Mouse (Mus musculus) kidney, adult 2 months (tissue): Measurements from ENCODE around the gene Gabpb1. TPM values are rescaled to one million over a fixed set of nuclear protein-coding genes. Genes with fewer than 3 reads are reported as not detected.
"Not testable (repeated sequence)": the region's sequence is repeated elsewhere in the genome, so short reads cannot be mapped to it uniquely, and the experiment has no call there.

Source experiments
- DNase-seq: peaks from one replicate; pipeline ENCODE4 v3.0.0; 2021
- H3K27ac ChIP-seq: fragments of 200-500 bp; 2 replicates; pipeline ENCODE4 v1.5.1; 2012; ENCODE audit warnings: low read depth, low read length, control low read depth, inconsistent platforms; ENCODE audit not compliant: insufficient read depth
- H3K27me3 ChIP-seq: fragments of 200-500 bp; replicated peaks from 2 replicates; pipeline ENCODE4 v1.6.1; 2012; ENCODE audit warnings: mild to moderate bottlenecking, moderate library complexity, low read length, inconsistent platforms; ENCODE audit not compliant: control insufficient read depth, insufficient read depth
- H3K36me3 ChIP-seq: fragments of 200-500 bp; 2 replicates; pipeline ENCODE4 v1.6.1; 2012; ENCODE audit warnings: mild to moderate bottlenecking, moderate library complexity, low read length, inconsistent platforms; ENCODE audit not compliant: control insufficient read depth, insufficient read depth
- H3K4me1 ChIP-seq: fragments of 200-500 bp; 2 replicates; pipeline ENCODE4 v1.6.1; 2011; ENCODE audit warnings: low read length; ENCODE audit not compliant: control insufficient read depth, insufficient read depth
- H3K4me3 ChIP-seq: fragments of 200-500 bp; 2 replicates; pipeline ENCODE4 v1.5.1; 2011; ENCODE audit warnings: mild to moderate bottlenecking, low read depth, low read length, control low read depth; ENCODE audit not compliant: insufficient read depth
- CTCF ChIP-seq: fragments of 200-500 bp; conservative IDR thresholded peaks from 2 replicates; pipeline ENCODE4 v1.5.1; 2011; ENCODE audit warnings: low read depth, mild to moderate bottlenecking, control low read depth, low read length, moderate library complexity, mixed read lengths; ENCODE audit not compliant: insufficient read depth, insufficient read length
- POLR2A ChIP-seq: fragments of 200-500 bp; IDR thresholded peaks from one replicate; pipeline ENCODE4 v1.6.1; 2011; ENCODE audit warnings: low read depth, low read length, control low read depth
- WGBS: fragments of 180-500 bp; shearing (Covaris S2); methylation state at CpG from one replicate; pipeline ENCODE4 v1.1.7; 2018; 5-methylcytosine and 5-hydroxymethylcytosine counted together
- polyA plus RNA-seq: library from polyadenylated mRNA; depleted of rRNA; stranded (reverse); fragments of >200 nt; gene quantifications from 2 replicates; pipeline ENCODE4 v1.2.3, GENCODE M21; 2012

Gene Gabpb1
- polyA plus RNA-seq, 1 experiment: 11.1 TPM

DNA sequence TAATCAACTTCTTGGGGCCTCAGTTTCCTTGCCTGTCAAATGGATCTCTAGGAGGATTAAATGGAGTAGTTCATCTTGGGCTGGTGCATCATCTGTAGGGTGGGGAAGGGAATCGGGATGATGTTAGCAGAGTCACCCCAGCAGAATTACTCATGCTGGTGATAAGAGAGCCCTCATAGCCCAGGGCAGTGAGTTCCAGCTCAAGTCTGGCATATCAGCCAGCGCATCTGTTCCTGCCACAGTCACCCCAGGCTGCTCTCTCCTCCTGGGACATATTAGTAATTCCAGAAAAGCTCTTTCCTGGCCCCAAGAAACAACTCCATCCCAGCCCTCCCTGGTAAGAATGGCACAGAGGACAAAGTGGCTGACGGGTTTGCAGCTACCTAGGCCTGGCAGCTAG is 60.8 kb downstream of the Gabpb1 start:
- no peak overlapping the region for H3K27ac ChIP-seq
- TF ChIP-seq CTCF: no peak
- no peak for TF ChIP-seq POLR2A
- H3K4me1 ChIP-seq: no peaks in the 10 kb centered on the region
- no peaks in the 10 kb centered on the region for H3K27me3 ChIP-seq
- WGBS: 94% methylated on average over 3 of the region's 3 CpGs
- H3K4me3 ChIP-seq: no peak overlapping the region
- DNase-seq: no peak
- no peaks in the 10 kb centered on the region for H3K36me3 ChIP-seq

GRCm38 (mm10) chr2:126609600-126609999 is 66.5 kb downstream of the Gabpb1 start:
- DNase-seq, H3K4me3 ChIP-seq: not testable (repeated sequence)
- 83% methylated on average over 12 of the region's 12 CpGs for WGBS

GRCm38 (mm10) chr2:126607553-126608203 is 68.5 kb downstream of the Gabpb1 start:
- Histone ChIP-seq H3K36me3 (no peaks in the 10 kb centered on the region), H3K4me3 (no peak overlapping the region; the same call in 1 of the 2 replicates), H3K4me1 (no peaks in the 10 kb centered on the region), H3K27ac (peak overlapping the region; percentile 68), H3K27me3 (no peaks in the 10 kb centered on the region)
- peak; percentile 63 for DNase-seq
- WGBS: 61% methylated on average over 10 of the region's 10 CpGs
- no peak for TF ChIP-seq CTCF
- no peak for TF ChIP-seq POLR2A

More at GRCm38 (mm10) chr2:126609600-126609999, 66.5 kb downstream of the Gabpb1 start:
- H3K36me3 ChIP-seq, H3K27me3 ChIP-seq, H3K4me1 ChIP-seq, H3K27ac ChIP-seq: not testable (repeated sequence)

DNA sequence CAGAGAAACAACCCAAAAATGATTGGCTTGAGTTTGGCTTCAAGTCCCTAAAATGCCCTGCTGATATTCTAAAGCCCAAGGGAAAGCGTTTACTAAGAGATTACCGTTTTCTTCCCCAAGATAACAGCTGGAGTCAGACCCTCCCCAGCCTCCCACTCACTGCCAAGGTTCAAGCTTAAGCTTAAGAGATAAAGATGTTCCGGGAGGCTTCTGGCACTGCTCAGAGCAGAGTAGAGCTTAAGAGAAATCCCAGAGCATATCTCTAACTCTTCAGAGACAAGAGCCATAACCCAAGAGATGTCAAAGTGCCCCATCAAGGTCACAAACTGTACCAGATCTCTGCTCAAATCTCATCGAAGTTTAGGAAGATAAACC is 69.5 kb downstream of the Gabpb1 start:
- 73% methylated on average over 4 of the region's 4 CpGs for whole genome bisulfite sequencing
- no peak overlapping the region for H3K27ac ChIP-seq
- no peak for DNase-seq
- TF ChIP-seq POLR2A (no peak), CTCF (no peak)
- no peaks in the 10 kb centered on the region for H3K4me1 ChIP-seq
- no peaks in the 10 kb centered on the region for H3K27me3 ChIP-seq
- no peak overlapping the region for H3K4me3 ChIP-seq
- no peaks in the 10 kb centered on the region for H3K36me3 ChIP-seq

DNA sequence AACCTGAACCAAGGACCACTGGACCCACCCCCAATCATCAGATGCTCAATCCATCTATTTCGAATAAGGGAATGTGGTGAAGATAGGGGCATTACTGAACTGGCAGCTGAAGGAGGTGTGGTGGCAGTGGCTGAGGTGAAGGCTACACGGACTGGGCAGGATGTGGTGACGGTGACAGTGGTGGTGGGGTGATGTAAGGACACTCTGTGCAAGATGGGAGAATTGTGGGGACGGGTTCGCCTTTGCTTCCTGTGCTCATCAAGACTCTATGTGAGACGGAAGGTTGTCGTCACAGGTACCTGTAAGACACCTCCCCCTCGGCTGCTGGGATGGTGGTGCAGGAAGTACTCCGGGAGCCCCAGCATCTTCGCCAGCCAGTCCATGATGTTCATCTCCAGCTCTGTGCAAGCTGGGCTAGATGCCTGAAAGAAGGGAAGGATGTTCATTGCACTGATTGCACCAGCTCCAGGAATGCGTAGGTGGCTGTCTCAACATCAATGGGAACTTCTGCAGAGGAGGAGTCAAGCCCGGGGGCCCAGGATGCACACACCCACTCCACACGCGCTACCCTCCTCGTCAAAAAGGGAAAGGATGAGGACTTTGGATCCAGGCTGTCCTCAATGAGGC is 70.0 kb downstream of the Gabpb1 start:
- Histone ChIP-seq H3K27ac (no peak overlapping the region), H3K4me1 (no peaks in the 10 kb centered on the region), H3K36me3 (no peaks in the 10 kb centered on the region), H3K27me3 (no peaks in the 10 kb centered on the region), H3K4me3 (no peak overlapping the region)
- TF ChIP-seq POLR2A: no peak
- no peak for TF ChIP-seq CTCF
- no peak for DNase-seq
- 87% methylated on average over 15 of the region's 15 CpGs for WGBS

DNA sequence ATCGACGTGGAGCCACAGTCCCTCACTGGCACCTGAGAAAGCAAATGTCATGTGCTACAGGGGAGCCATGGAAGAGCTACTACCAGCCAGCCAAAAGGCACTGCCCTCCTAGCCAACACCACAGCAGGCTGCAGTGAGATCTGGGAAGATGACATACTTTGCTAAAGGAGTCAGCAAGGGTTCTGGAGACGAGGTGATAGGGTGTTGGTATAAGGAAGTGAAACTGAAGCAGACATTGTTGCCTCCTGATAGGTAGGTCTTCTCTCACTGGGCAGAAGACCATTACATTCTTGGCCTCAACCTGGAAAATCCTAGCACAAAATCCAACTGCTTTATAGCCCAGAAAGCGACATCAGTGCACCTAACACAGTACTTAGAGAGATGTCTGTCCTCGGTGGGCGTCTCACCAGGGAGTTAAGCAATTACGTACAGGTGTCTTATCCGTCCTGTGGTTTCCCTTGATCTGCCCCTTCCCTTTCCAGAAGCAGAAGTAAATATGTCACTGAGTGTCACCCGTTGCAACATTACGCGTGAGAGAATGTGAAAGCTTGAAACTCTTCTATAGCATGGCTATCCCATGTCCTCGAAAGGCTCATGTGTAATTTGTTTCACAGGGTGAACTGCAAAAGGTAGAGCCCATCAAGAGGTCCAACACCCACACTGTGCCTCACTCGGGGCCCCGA is 74.1 kb downstream of the Gabpb1 start:
- Histone ChIP-seq H3K27ac (no peak overlapping the region), H3K4me1 (peaks cover 9% of the 10 kb centered on the region; the same call in 1 of the 2 replicates), H3K27me3 (no peaks in the 10 kb centered on the region), H3K36me3 (no peaks in the 10 kb centered on the region), H3K4me3 (no peak overlapping the region)
- WGBS: 83% methylated on average over 14 of the region's 14 CpGs
- TF ChIP-seq CTCF (no peak), POLR2A (no peak)
- DNase-seq: no peak

GRCm38 (mm10) chr2:126600533-126600932 is 75.6 kb downstream of the Gabpb1 start:
- Histone ChIP-seq H3K36me3 (no peaks in the 10 kb centered on the region), H3K27me3 (no peaks in the 10 kb centered on the region), H3K27ac (no peak overlapping the region), H3K4me1 (peaks cover 9% of the 10 kb centered on the region; the same call in 1 of the 2 replicates), H3K4me3 (no peak overlapping the region)
- no peak for DNase-seq
- no peak for TF ChIP-seq CTCF
- no peak for TF ChIP-seq POLR2A
- WGBS: 78% methylated on average over 14 of the region's 14 CpGs
